Mouse (Mus musculus): ENCODE data around the gene Gnai2. TPM values are rescaled to one million over a fixed set of nuclear protein-coding genes. Genes with fewer than 3 reads are reported as not detected.
A peak's percentile ranks its signal among the peaks of the same experiment; 100 is the strongest.

The Gnai2 gene
- total and polyA plus RNA-seq, 2 experiments from 2014 or later: 223 to 287 TPM

GRCm38 (mm10) chr9:107599433-107599832 lies 35.7 kb downstream of the Gnai2 start:
- no peak overlapping the region for H3K9ac ChIP-seq
- H3K4me3 ChIP-seq (ENCODE audit: low read depth, low read length): no peak overlapping the region
- DNase-seq (no peak), ATAC-seq (no peak)
- no peaks in the 10 kb centered on the region for H3K9me3 ChIP-seq (ENCODE audit: low read length)
- no peak overlapping the region for H3K4me2 ChIP-seq (ENCODE audit: low read depth)
- 90% methylated on average over 9 of the region's 9 CpGs for WGBS
- TF ChIP-seq CTCF (IDR thresholded peaks at IDR 0.05; ENCODE audit: low read depth): no peak
- no peaks in the 10 kb centered on the region for H3K27me3 ChIP-seq (ENCODE audit: insufficient read depth, low read length)
- no peak overlapping the region for H3K27ac ChIP-seq (ENCODE audit: low read depth, low read length)
- H3K36me3 ChIP-seq (ENCODE audit: insufficient read depth): no peaks in the 10 kb centered on the region
- H3K4me1 ChIP-seq (ENCODE audit: insufficient read depth): no peaks in the 10 kb centered on the region

- no peak for TF ChIP-seq CTCF (IDR thresholded peaks at IDR 0.05; ENCODE audit: low read depth)
- Histone ChIP-seq H3K9me3 (ENCODE audit: low read length) (no peaks in the 10 kb centered on the region), H3K4me2 (ENCODE audit: low read depth) (no peak overlapping the region), H3K36me3 (ENCODE audit: insufficient read depth) (peaks cover 9% of the 10 kb centered on the region), H3K27ac (ENCODE audit: low read depth, low read length) (no peak overlapping the region), H3K27me3 (ENCODE audit: insufficient read depth, low read length) (no peaks in the 10 kb centered on the region), H3K4me1 (ENCODE audit: insufficient read depth) (no peaks in the 10 kb centered on the region), H3K9ac (no peak overlapping the region), H3K4me3 (ENCODE audit: low read depth, low read length) (no peak overlapping the region)
- DNase-seq (no peak), ATAC-seq (no peak)
- WGBS: 74% methylated on average over 5 of the region's 5 CpGs
Observed at GRCm38 (mm10) chr9:107598385-107598784, 36.8 kb downstream of the Gnai2 start.

GRCm38 (mm10) chr9:107596619-107597569 lies 38.3 kb downstream of the Gnai2 start:
- no peak overlapping the region for H3K9ac ChIP-seq
- WGBS: 86% methylated on average over 11 of the region's 11 CpGs
- no peaks in the 10 kb centered on the region for H3K9me3 ChIP-seq (ENCODE audit: low read length)
- no peak overlapping the region for H3K27ac ChIP-seq (ENCODE audit: low read depth, low read length)
- peaks cover 22% of the 10 kb centered on the region for H3K36me3 ChIP-seq (ENCODE audit: insufficient read depth)
- DNase-seq (no peak), ATAC-seq (no peak)
- H3K4me1 ChIP-seq (ENCODE audit: insufficient read depth): no peaks in the 10 kb centered on the region
- no peak overlapping the region for H3K4me3 ChIP-seq (ENCODE audit: low read depth, low read length)
- H3K4me2 ChIP-seq (ENCODE audit: low read depth): no peak overlapping the region
- no peaks in the 10 kb centered on the region for H3K27me3 ChIP-seq (ENCODE audit: insufficient read depth, low read length)
- TF ChIP-seq CTCF (IDR thresholded peaks at IDR 0.05; ENCODE audit: low read depth): no peak

GRCm38 (mm10) chr9:107594281-107595062 lies 40.7 kb downstream of the Gnai2 start:
- H3K36me3 ChIP-seq (ENCODE audit: insufficient read depth): peaks cover 42% of the 10 kb centered on the region
- H3K9ac ChIP-seq: no peak overlapping the region
- H3K27me3 ChIP-seq (ENCODE audit: insufficient read depth, low read length): no peaks in the 10 kb centered on the region
- H3K27ac ChIP-seq (ENCODE audit: low read depth, low read length): no peak overlapping the region
- no peak overlapping the region for H3K4me2 ChIP-seq (ENCODE audit: low read depth)
- DNase-seq: no peak
- no peaks in the 10 kb centered on the region for H3K9me3 ChIP-seq (ENCODE audit: low read length)
- no peak for ATAC-seq
- TF ChIP-seq CTCF (IDR thresholded peaks at IDR 0.05; ENCODE audit: low read depth): no peak
- WGBS: 74% methylated on average over 8 of the region's 8 CpGs
- no peaks in the 10 kb centered on the region for H3K4me1 ChIP-seq (ENCODE audit: insufficient read depth)
- H3K4me3 ChIP-seq (ENCODE audit: low read depth, low read length): no peak overlapping the region

GRCm38 (mm10) chr9:107593101-107593976 lies 41.8 kb downstream of the Gnai2 start:
- no peak for TF ChIP-seq CTCF (IDR thresholded peaks at IDR 0.05; ENCODE audit: low read depth)
- no peaks in the 10 kb centered on the region for H3K9me3 ChIP-seq (ENCODE audit: low read length)
- ATAC-seq: peak; percentile 64
- no peaks in the 10 kb centered on the region for H3K27me3 ChIP-seq (ENCODE audit: insufficient read depth, low read length)
- H3K4me1 ChIP-seq (ENCODE audit: insufficient read depth): peaks cover 2% of the 10 kb centered on the region; the same call in 1 of the 2 replicates
- 78% methylated on average over 11 of the region's 11 CpGs for WGBS
- H3K9ac ChIP-seq: no peak overlapping the region
- H3K27ac ChIP-seq (ENCODE audit: low read depth, low read length): no peak overlapping the region
- peak; percentile 31 for DNase-seq
- H3K4me3 ChIP-seq (ENCODE audit: low read depth, low read length): no peak overlapping the region
- no peak overlapping the region for H3K4me2 ChIP-seq (ENCODE audit: low read depth)
- peaks cover 42% of the 10 kb centered on the region for H3K36me3 ChIP-seq (ENCODE audit: insufficient read depth)

GRCm38 (mm10) chr9:107590773-107591060 lies 44.5 kb downstream of the Gnai2 start:
- no peak for TF ChIP-seq CTCF (IDR thresholded peaks at IDR 0.05; ENCODE audit: low read depth)
- no peak overlapping the region for H3K9ac ChIP-seq
- H3K9me3 ChIP-seq (ENCODE audit: low read length): no peaks in the 10 kb centered on the region
- H3K4me3 ChIP-seq (ENCODE audit: low read depth, low read length): no peak overlapping the region
- no peak overlapping the region for H3K4me2 ChIP-seq (ENCODE audit: low read depth)
- DNase-seq (no peak), ATAC-seq (no peak)
- H3K36me3 ChIP-seq (ENCODE audit: insufficient read depth): peaks cover 42% of the 10 kb centered on the region
- no peaks in the 10 kb centered on the region for H3K27me3 ChIP-seq (ENCODE audit: insufficient read depth, low read length)
- 98% methylated on average over 6 of the region's 6 CpGs for WGBS
- no peak overlapping the region for H3K27ac ChIP-seq (ENCODE audit: low read depth, low read length)
- peaks cover 6% of the 10 kb centered on the region; the same call in 1 of the 2 replicates for H3K4me1 ChIP-seq (ENCODE audit: insufficient read depth)

Measured in forebrain, postnatal 0 days (tissue).